Mouse (Mus musculus) heart, embryonic 10.5 days (tissue): Measurements from ENCODE around the gene Cenpb. TPM values are rescaled to one million over a fixed set of nuclear protein-coding genes. Genes with fewer than 3 reads are reported as not detected.
"Not testable (repeated sequence)": the region's sequence is repeated elsewhere in the genome, so short reads cannot be mapped to it uniquely, and the experiment has no call there.

Experiments used
- DNase-seq: peaks from one replicate; pipeline ENCODE4 v3.0.0-alpha.2; 2017; ENCODE audit warnings: low spot score
- H3K27ac ChIP-seq: fragments of 300-500 bp; sonication (generic); 2 replicates; pipeline ENCODE4 v1.5.1; 2016; ENCODE audit warnings: mild to moderate bottlenecking
- H3K27me3 ChIP-seq: fragments of 300-500 bp; sonication (generic); 2 replicates; pipeline ENCODE4 v1.6.1; 2016; ENCODE audit warnings: mild to moderate bottlenecking; ENCODE audit not compliant: poor library complexity, insufficient read depth, severe bottlenecking
- H3K36me3 ChIP-seq: fragments of 300-500 bp; sonication (generic); 2 replicates; pipeline ENCODE4 v1.6.1; 2016; ENCODE audit warnings: mild to moderate bottlenecking, moderate library complexity
- H3K4me1 ChIP-seq: fragments of 300-500 bp; sonication (generic); 2 replicates; pipeline ENCODE4 v1.6.1; 2016; ENCODE audit warnings: mild to moderate bottlenecking
- H3K4me3 ChIP-seq: fragments of 300-500 bp; sonication (generic); 2 replicates; pipeline ENCODE4 v1.5.1; 2016; ENCODE audit warnings: mild to moderate bottlenecking, moderate library complexity
- H3K9me3 ChIP-seq: fragments of 300-500 bp; sonication (generic); 2 replicates; pipeline ENCODE4 v1.6.1; 2016; ENCODE audit warnings: mild to moderate bottlenecking, moderate library complexity
- WGBS: fragments of 180-500 bp; shearing (Covaris S2); methylation state at CpG from one replicate; pipeline ENCODE4 v1.1.7; 2016; 5-methylcytosine and 5-hydroxymethylcytosine counted together
- polyA plus RNA-seq: library from polyadenylated mRNA; unstranded; fragments of >200 nt; fragmentation: Nextera tagmentation; extraction: Ambion mirVana; gene quantifications from 2 replicates; pipeline ENCODE4 v1.2.1, GENCODE M21; 2016

The Cenpb gene
- 4.9 and 5.1 TPM in 2 replicates for polyA plus RNA-seq

- Histone ChIP-seq H3K27me3 (0 out of 2 replicates have a peak, but pooled peaks cover 4% of the 10 kb centered on the region), H3K9me3 (no peaks in the 10 kb centered on the region), H3K4me1 (peaks cover 32% of the 10 kb centered on the region), H3K4me3 (peak within 1 kb of the TSS; percentile 81), H3K36me3 (peaks cover 14% of the 10 kb centered on the region), H3K27ac (peak within 1 kb of the TSS; percentile 92)
- 5% methylated on average over 39 of the region's 57 CpGs for WGBS
- no peak for DNase-seq
Observed at GRCm38 (mm10) chr2:131179990-131180587, at the start of gene Cenpb. Cenpb (minus strand) TSS chr2:131180067.

GRCm38 (mm10) chr2:131227243-131227642, 47.4 kb upstream of the Cenpb start:
- H3K27ac ChIP-seq, result no peak overlapping the region
- no peaks in the 10 kb centered on the region for H3K9me3 ChIP-seq
- H3K4me1 ChIP-seq, result peaks cover 11% of the 10 kb centered on the region
- H3K27me3 ChIP-seq, result no peaks in the 10 kb centered on the region
- H3K4me3 ChIP-seq, result no peak overlapping the region
- 75% methylated on average over 3 of the region's 3 CpGs for WGBS
- no peaks in the 10 kb centered on the region for H3K36me3 ChIP-seq
- no peak for DNase-seq

GRCm38 (mm10) chr2:131226669-131227068, 46.8 kb upstream of the Cenpb start:
- 72% methylated on average over 2 of the region's 2 CpGs for WGBS
- not testable (repeated sequence) for H3K27me3 ChIP-seq, H3K9me3 ChIP-seq, H3K4me3 ChIP-seq, H3K36me3 ChIP-seq, H3K27ac ChIP-seq, DNase-seq
- peaks cover 10% of the 10 kb centered on the region for H3K4me1 ChIP-seq

- DNase-seq, result no peak
- no peaks in the 10 kb centered on the region for H3K9me3 ChIP-seq
- H3K27me3 ChIP-seq, result no peaks in the 10 kb centered on the region
- H3K36me3 ChIP-seq, result no peaks in the 10 kb centered on the region
- no peak overlapping the region for H3K4me3 ChIP-seq
- 85% methylated on average over 6 of the region's 6 CpGs for WGBS
- H3K4me1 ChIP-seq, result peaks cover 10% of the 10 kb centered on the region
- H3K27ac ChIP-seq, result no peak overlapping the region
Observed at GRCm38 (mm10) chr2:131225178-131225577, 45.3 kb upstream of the Cenpb start.

- Histone ChIP-seq H3K36me3 (no peaks in the 10 kb centered on the region), H3K4me1 (peaks cover 10% of the 10 kb centered on the region), H3K27me3 (no peaks in the 10 kb centered on the region), H3K27ac (no peak overlapping the region), H3K4me3 (no peak overlapping the region), H3K9me3 (no peaks in the 10 kb centered on the region)
- DNase-seq, result peak; percentile 90
- WGBS, result 52% methylated on average over 1 of the region's 1 CpGs
Observed at GRCm38 (mm10) chr2:131223569-131223968, 43.7 kb upstream of the Cenpb start.

- no peaks in the 10 kb centered on the region for H3K36me3 ChIP-seq
- H3K27ac ChIP-seq, result peak overlapping the region; percentile 69
- no peaks in the 10 kb centered on the region for H3K27me3 ChIP-seq
- H3K4me1 ChIP-seq, result peaks cover 10% of the 10 kb centered on the region
- 23% methylated on average over 5 of the region's 5 CpGs for WGBS
- no peak for DNase-seq
- no peak overlapping the region for H3K4me3 ChIP-seq
- H3K9me3 ChIP-seq, result no peaks in the 10 kb centered on the region
Observed at GRCm38 (mm10) chr2:131222562-131222961, 42.7 kb upstream of the Cenpb start.

- WGBS, result 61% methylated on average over 3 of the region's 3 CpGs
- no peaks in the 10 kb centered on the region for H3K9me3 ChIP-seq
- no peak for DNase-seq
- no peak overlapping the region for H3K4me3 ChIP-seq
- H3K27ac ChIP-seq, result no peak overlapping the region
- peaks cover 10% of the 10 kb centered on the region for H3K4me1 ChIP-seq
- H3K36me3 ChIP-seq, result no peaks in the 10 kb centered on the region
- no peaks in the 10 kb centered on the region for H3K27me3 ChIP-seq
Observed at GRCm38 (mm10) chr2:131221853-131222515, 42.1 kb upstream of the Cenpb start.

GRCm38 (mm10) chr2:131220030-131220429, 40.2 kb upstream of the Cenpb start:
- 67% methylated on average over 4 of the region's 4 CpGs for WGBS
- DNase-seq, result no peak
- Histone ChIP-seq H3K27ac (no peak overlapping the region), H3K36me3 (no peaks in the 10 kb centered on the region), H3K9me3 (no peaks in the 10 kb centered on the region), H3K4me3 (no peak overlapping the region), H3K27me3 (no peaks in the 10 kb centered on the region), H3K4me1 (peaks cover 10% of the 10 kb centered on the region)

- H3K27me3 ChIP-seq, result no peaks in the 10 kb centered on the region
- peak overlapping the region; percentile 10; the same call in 1 of the 2 replicates for H3K27ac ChIP-seq
- H3K4me3 ChIP-seq, result no peak overlapping the region
- peaks cover 24% of the 10 kb centered on the region for H3K4me1 ChIP-seq
- H3K36me3 ChIP-seq, result peaks cover 22% of the 10 kb centered on the region
- WGBS, result 81% methylated on average over 7 of the region's 7 CpGs
- H3K9me3 ChIP-seq, result no peaks in the 10 kb centered on the region
- no peak for DNase-seq
Observed at GRCm38 (mm10) chr2:131215941-131216858, 36.3 kb upstream of the Cenpb start.

GRCm38 (mm10) chr2:131213773-131214172, 33.9 kb upstream of the Cenpb start:
- peak overlapping the region; percentile 71; the same call in 1 of the 2 replicates for H3K27ac ChIP-seq
- no peak overlapping the region for H3K4me3 ChIP-seq
- H3K36me3 ChIP-seq, result peaks cover 22% of the 10 kb centered on the region
- WGBS, result 72% methylated on average over 7 of the region's 7 CpGs
- no peak for DNase-seq
- H3K4me1 ChIP-seq, result peaks cover 38% of the 10 kb centered on the region
- no peaks in the 10 kb centered on the region for H3K9me3 ChIP-seq
- H3K27me3 ChIP-seq, result no peaks in the 10 kb centered on the region

GRCm38 (mm10) chr2:131211026-131211615, 31.3 kb upstream of the Cenpb start:
- Histone ChIP-seq H3K36me3 (peaks cover 22% of the 10 kb centered on the region), H3K9me3 (no peaks in the 10 kb centered on the region), H3K27ac (peak overlapping the region; percentile 93), H3K4me3 (peak overlapping the region; percentile 61), H3K4me1 (peaks cover 38% of the 10 kb centered on the region), H3K27me3 (no peaks in the 10 kb centered on the region)
- WGBS, result 64% methylated on average over 9 of the region's 9 CpGs
- DNase-seq, result no peak

- WGBS, result 1% methylated on average over 50 of the region's 50 CpGs
Observed at GRCm38 (mm10) chr2:131209969-131210792, 30.3 kb upstream of the Cenpb start.

More at GRCm38 (mm10) chr2:131209969-131210792, 30.3 kb upstream of the Cenpb start:
- Histone ChIP-seq H3K9me3 (no peaks in the 10 kb centered on the region), H3K4me1 (peaks cover 44% of the 10 kb centered on the region), H3K4me3 (peak overlapping the region; percentile 61), H3K36me3 (peaks cover 22% of the 10 kb centered on the region), H3K27ac (peak overlapping the region; percentile 93), H3K27me3 (no peaks in the 10 kb centered on the region)
- DNase-seq, result peak; percentile 98
